ENCODE assay signal across 9 mouse cellular contexts in genomic region chr11:100959464-100959810, GRCm38 (mm10). TPM values are rescaled to one million over a fixed set of nuclear protein-coding genes. Genes with fewer than 3 reads are reported as not detected.
A peak's percentile ranks its signal among the peaks of the same experiment; 100 is the strongest.
DNase-seq lines count a peak whose midpoint lies in the region; ATAC-seq and TF ChIP-seq lines count a peak whose summit lies in the region.
"Had no signal": no experiment of that assay in that cellular context is flagged by ENCODE, and none has a peak within 500 bp of the region (broad histone marks: within the 10 kb centered on the region; RNA-seq: fewer than 3 reads in every experiment).

No protein-coding gene starts in this region.

- DNase-seq in right cerebral cortex, adult 18-20 months: peak; percentile 57
- DNase-seq in right cerebral cortex, postnatal 36 days (ENCODE audit: low spot score in 2 of 2): no peak
- peak; percentile 72 for DNase-seq in cerebellum, adult 9-10 months
- DNase-seq in gastrocnemius, adult 2 months: peak; percentile 76
- peak; percentile 57 for DNase-seq in liver, adult 2 months (ENCODE audit: extremely low read depth, low read depth, low spot score)
- peak; percentile 82 for DNase-seq in midbrain, postnatal 0 days (ENCODE audit: low spot score)
- peak; percentile 73 for DNase-seq in thymus, postnatal 14 days

- no peak for ATAC-seq in intestine, embryonic 15.5 days
- peak; percentile 31; the same call in 1 of the 2 replicates for ATAC-seq in midbrain, postnatal 0 days (ENCODE audit: low FRiP score)

- TF ChIP-seq POLR2A in liver, adult 2 months (IDR thresholded peaks at IDR 0.05; ENCODE audit: extremely low read depth, insufficient read depth, low read length): no peak

- peak overlapping the region; percentile 63 for H3K4me3 ChIP-seq in gastrocnemius, adult 2 months
- peak overlapping the region; percentile 13 for H3K4me3 ChIP-seq in intestine, embryonic 15.5 days (replicated peaks)
- no peak overlapping the region for H3K4me3 ChIP-seq in liver, adult 2 months (ENCODE audit: insufficient read depth, low read depth, low read length)
- peak overlapping the region; percentile 31; the same call in 1 of the 2 replicates for H3K4me3 ChIP-seq in midbrain, postnatal 0 days (ENCODE audit: low read depth, low read length)
- H3K4me3 ChIP-seq: myocyte had no signal

- 0 out of 2 replicates have a peak, but pooled peaks cover 7% of the 10 kb centered on the region for H3K36me3 ChIP-seq in intestine, embryonic 15.5 days
- no peaks in the 10 kb centered on the region for H3K36me3 ChIP-seq in liver, adult 2 months (ENCODE audit: control insufficient read depth, insufficient read depth, low read length)
- no peaks in the 10 kb centered on the region for H3K36me3 ChIP-seq in midbrain, postnatal 0 days (ENCODE audit: insufficient read depth, low read length)

- peaks cover 15% of the 10 kb centered on the region for H3K27me3 ChIP-seq in intestine, embryonic 15.5 days (replicated peaks)
- H3K27me3 ChIP-seq in liver, adult 2 months (ENCODE audit: control insufficient read depth, insufficient read depth, low read length): no peaks in the 10 kb centered on the region
- H3K27me3 ChIP-seq in midbrain, postnatal 0 days (ENCODE audit: insufficient read depth, low read length): peaks cover 17% of the 10 kb centered on the region

- intact Hi-C loops in gastrocnemius, adult 2 months (cut with DNase I): loop anchor here (5.0 kb wide), 1 partner anchor 237 kb away; no protein-coding TSS in a partner anchor

- peak; percentile 88 for TF ChIP-seq CTCF in gastrocnemius, adult 2 months (IDR thresholded peaks at IDR 0.05)
- TF ChIP-seq CTCF in liver, adult 2 months (IDR thresholded peaks at IDR 0.05; ENCODE audit: low read depth, low read length): peak; percentile 50
- TF ChIP-seq CTCF in midbrain, postnatal 0 days (IDR thresholded peaks at IDR 0.05): peak; percentile 76

- peak overlapping the region; percentile 99 for H3K27ac ChIP-seq in gastrocnemius, adult 2 months
- 0 out of 2 replicates have a peak overlapping the region, but pooled peaks have one; percentile 67 for H3K27ac ChIP-seq in intestine, embryonic 15.5 days
- no peak overlapping the region for H3K27ac ChIP-seq in liver, adult 2 months (replicated peaks; ENCODE audit: insufficient read depth, low read depth, low read length)
- H3K27ac ChIP-seq in midbrain, postnatal 0 days (ENCODE audit: low read depth, low read length): no peak overlapping the region

- peak overlapping the region; percentile 43 for H3K4me2 ChIP-seq in intestine, embryonic 15.5 days (replicated peaks)
- H3K4me2 ChIP-seq in midbrain, postnatal 0 days (ENCODE audit: low read depth, low read length, poor library complexity, severe bottlenecking): peak overlapping the region; percentile 49

- peaks cover 47% of the 10 kb centered on the region for H3K4me1 ChIP-seq in intestine, embryonic 15.5 days (replicated peaks)
- H3K4me1 ChIP-seq in liver, adult 2 months (ENCODE audit: control insufficient read depth, insufficient read depth, low read length): no peaks in the 10 kb centered on the region; the same call in 1 of the 2 replicates
- peaks cover 10% of the 10 kb centered on the region; the same call in 1 of the 2 replicates for H3K4me1 ChIP-seq in midbrain, postnatal 0 days (ENCODE audit: insufficient read depth, low read length)

- no peak overlapping the region for H3K9ac ChIP-seq in intestine, embryonic 15.5 days
- H3K9ac ChIP-seq in liver, adult 2 months (ENCODE audit: low read depth, low read length): no peak overlapping the region
- H3K9ac ChIP-seq in midbrain, postnatal 0 days (replicated peaks; ENCODE audit: low read length, poor library complexity, severe bottlenecking): no peak overlapping the region

- H3K79me2 ChIP-seq in liver, adult 2 months (ENCODE audit: control insufficient read depth, insufficient read depth, low read length): no peaks in the 10 kb centered on the region

- WGBS in intestine, embryonic 15.5 days: 4% methylated on average over 14 of the region's 14 CpGs
- 9% methylated on average over 14 of the region's 14 CpGs for WGBS in liver, adult 2 months
- 5% methylated on average over 14 of the region's 14 CpGs for WGBS in midbrain, postnatal 0 days

- no peaks in the 10 kb centered on the region for H3K9me3 ChIP-seq in intestine, embryonic 15.5 days
- no peaks in the 10 kb centered on the region for H3K9me3 ChIP-seq in midbrain, postnatal 0 days (ENCODE audit: low read length)

RNA-seq across cellular contexts. Expression of gene Cavin1, which starts 11.2 kb away (rescaled TPM):
- 100 to 1,000 TPM; 133 to 149 TPM for total RNA-seq in gastrocnemius, adult 2 months (2021)
- 223 and 237 TPM in 2 replicates for polyA plus RNA-seq in intestine, embryonic 15.5 days (2015; fragmentation: Nextera tagmentation; extraction: Ambion mirVana)
- total RNA-seq in liver, adult 2 months (2014; rRNA removed): 3.8 and 4.1 TPM in 2 replicates
- 3.9 and 4.0 TPM in 2 replicates for polyA plus RNA-seq in liver, adult 2 months (2012; rRNA removed)
- 24.8 and 26.0 TPM in 2 replicates for total RNA-seq in midbrain, postnatal 0 days (2014; rRNA removed)
- polyA plus RNA-seq in midbrain, postnatal 0 days (2015; fragmentation: Nextera tagmentation; extraction: Ambion mirVana): 46.0 and 47.5 TPM in 2 replicates

RNA-seq across cellular contexts. Expression of gene Stat3, which starts 20.1 kb away (rescaled TPM):
- total RNA-seq in gastrocnemius, adult 2 months (2021): 10 to 100 TPM; 40.6 to 44.2 TPM
- polyA plus RNA-seq in intestine, embryonic 15.5 days (2015; fragmentation: Nextera tagmentation; extraction: Ambion mirVana): 45.8 and 48.9 TPM in 2 replicates
- total RNA-seq in liver, adult 2 months (2014; rRNA removed): 58.5 and 76.4 TPM in 2 replicates
- 48.7 and 60.4 TPM in 2 replicates for polyA plus RNA-seq in liver, adult 2 months (2012; rRNA removed)
- 37.8 and 47.1 TPM in 2 replicates for total RNA-seq in midbrain, postnatal 0 days (2014; rRNA removed)
- 34.2 and 40.8 TPM in 2 replicates for polyA plus RNA-seq in midbrain, postnatal 0 days (2015; fragmentation: Nextera tagmentation; extraction: Ambion mirVana)

RNA-seq across cellular contexts. Expression of gene Atp6v0a1, which starts 49.8 kb away (rescaled TPM):
- 10 to 100 TPM; 59.6 to 65.2 TPM for total RNA-seq in gastrocnemius, adult 2 months (2021)
- 35.4 and 36.2 TPM in 2 replicates for polyA plus RNA-seq in intestine, embryonic 15.5 days (2015; fragmentation: Nextera tagmentation; extraction: Ambion mirVana)
- 21.5 and 26.8 TPM in 2 replicates for total RNA-seq in liver, adult 2 months (2014; rRNA removed)
- 37.7 and 39.2 TPM in 2 replicates for polyA plus RNA-seq in liver, adult 2 months (2012; rRNA removed)
- 242 and 247 TPM in 2 replicates for total RNA-seq in midbrain, postnatal 0 days (2014; rRNA removed)
- polyA plus RNA-seq in midbrain, postnatal 0 days (2015; fragmentation: Nextera tagmentation; extraction: Ambion mirVana): 204 and 210 TPM in 2 replicates

Comparison
In these comparisons a context has a peak if more than half of its experiments do, and no peak if none do; other contexts are left out.
1. DNase-seq: peak in right cerebral cortex, adult 18-20 months (single experiment), cerebellum, adult 9-10 months (single experiment), gastrocnemius, adult 2 months (single experiment), liver, adult 2 months (single experiment), midbrain, postnatal 0 days (single experiment) and thymus, postnatal 14 days (single experiment); none in right cerebral cortex, postnatal 36 days (0 of 2).
2. H3K27ac ChIP-seq: peak in gastrocnemius, adult 2 months (single experiment) and intestine, embryonic 15.5 days (single experiment); none in liver, adult 2 months (single experiment) and midbrain, postnatal 0 days (single experiment).
3. Peak in every context shown above with its lines, with median percentiles within 50 percentile points of each other: CTCF ChIP-seq.